Mouse (Mus musculus): ENCODE measurements at regions not wholly inside any gene's neighbourhood (a gene's known extent, or its start where the extent isn't known, plus 50 kb on each side); places are given as distances from the start of the nearest gene placed in this dataset.

DNA sequence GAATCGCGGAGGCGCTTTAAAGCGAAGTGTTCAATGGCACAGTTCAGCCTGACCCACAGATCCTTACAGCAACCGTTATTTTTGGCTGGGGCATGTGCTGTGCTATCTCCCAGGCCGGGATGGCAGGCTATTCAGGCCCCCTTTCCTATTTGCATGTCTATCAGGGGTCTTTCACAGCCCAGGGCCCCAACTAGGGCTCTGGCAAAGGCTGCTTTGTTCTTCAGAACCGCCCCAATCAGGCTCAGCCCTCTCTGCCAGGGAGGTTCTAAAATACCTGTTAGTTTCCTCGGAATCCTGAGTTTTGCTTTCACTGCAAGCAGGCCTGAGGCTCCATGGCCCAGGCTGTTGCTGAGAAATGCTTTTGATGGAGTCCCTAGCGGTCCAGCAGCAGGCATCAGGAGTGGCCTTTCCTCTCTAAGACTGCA is 949.7 kb downstream of the Mrps31 start:
- no peak overlapping the region for H3K9ac ChIP-seq (replicated peaks; ENCODE audit: low read depth, low read length)
- no peaks in the 10 kb centered on the region for H3K4me1 ChIP-seq (ENCODE audit: control insufficient read depth, insufficient read depth, low read length)
- H3K27me3 ChIP-seq (ENCODE audit: control insufficient read depth, insufficient read depth, low read length), result no peaks in the 10 kb centered on the region
- WGBS, result 52% methylated on average over 9 of the region's 9 CpGs
- ATAC-seq (ENCODE audit: insufficient number of reproducible peaks, insufficient read depth, low FRiP score, low read depth), result no peak
- H3K36me3 ChIP-seq (ENCODE audit: control insufficient read depth, insufficient read depth, low read length), result no peaks in the 10 kb centered on the region
- peaks cover 5% of the 10 kb centered on the region; the same call in 1 of the 2 replicates for H3K9me3 ChIP-seq (ENCODE audit: control insufficient read depth, low read depth, low read length)
- no peak overlapping the region for H3K27ac ChIP-seq (ENCODE audit: low read length)
- H3K4me3 ChIP-seq (ENCODE audit: low read depth, low read length), result no peak overlapping the region
- H3K4me2 ChIP-seq (replicated peaks; ENCODE audit: low read depth, low read length), result no peak overlapping the region
